Mouse (Mus musculus) CD4-positive, CD25-positive, alpha-beta regulatory T cell, adult 4 months (primary cell): Measurements from ENCODE around the gene Prr18. TPM values are rescaled to one million over a fixed set of nuclear protein-coding genes. Genes with fewer than 3 reads are reported as not detected.
"Not testable (repeated sequence)": the region's sequence is repeated elsewhere in the genome, so short reads cannot be mapped to it uniquely, and the experiment has no call there.

Source experiments
- ATAC-seq: one replicate; pipeline ENCODE4 v1.8.0; 2017
- polyA plus RNA-seq, 2 experiments: library from polyadenylated mRNA; unstranded; fragments of 100-300 nt; shearing (Covaris generic); gene quantifications; one replicate each; pipeline ENCODE4 v1.2.1; 2017

Gene Prr18
- polyA plus RNA-seq: not detected

GRCm38 (mm10) chr17:8337159-8337558, at the start of gene Prr18:
TSS of gene Prr18 (plus strand) at chr17:8337459.
- not testable (repeated sequence) for ATAC-seq

DNA sequence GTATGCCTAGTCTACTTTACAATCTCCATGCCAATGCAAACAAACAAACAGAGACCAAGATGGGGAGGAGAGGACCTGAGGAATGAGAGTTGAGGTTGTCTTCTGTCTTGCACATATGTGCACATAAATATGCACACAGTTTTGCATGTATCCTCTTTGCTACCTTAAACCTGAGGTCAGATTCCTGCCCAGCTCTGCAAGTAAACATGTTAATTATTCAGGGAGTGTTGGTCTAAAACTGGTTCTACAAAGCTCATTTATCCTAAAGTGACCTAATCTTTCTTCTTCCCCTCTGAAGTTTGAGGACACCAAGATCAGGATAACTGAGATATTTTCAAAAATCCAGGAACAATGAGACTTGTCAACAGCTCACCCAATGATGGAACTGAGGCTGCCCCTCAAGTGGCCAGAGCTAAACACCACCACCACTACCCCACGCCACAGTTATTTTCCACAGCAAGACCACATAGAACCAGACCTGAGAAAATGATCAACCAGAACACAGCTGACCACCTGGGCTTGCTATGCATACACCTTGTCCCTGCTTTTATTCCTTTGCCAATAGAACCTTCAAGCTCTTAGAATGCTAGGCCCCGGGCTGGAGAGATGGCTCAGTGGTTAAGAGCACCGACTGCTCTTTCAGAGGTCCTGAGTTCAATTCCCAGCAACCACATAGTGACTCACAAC, 47.1 kb upstream of the Prr18 start:
- ATAC-seq: no peak

DNA sequence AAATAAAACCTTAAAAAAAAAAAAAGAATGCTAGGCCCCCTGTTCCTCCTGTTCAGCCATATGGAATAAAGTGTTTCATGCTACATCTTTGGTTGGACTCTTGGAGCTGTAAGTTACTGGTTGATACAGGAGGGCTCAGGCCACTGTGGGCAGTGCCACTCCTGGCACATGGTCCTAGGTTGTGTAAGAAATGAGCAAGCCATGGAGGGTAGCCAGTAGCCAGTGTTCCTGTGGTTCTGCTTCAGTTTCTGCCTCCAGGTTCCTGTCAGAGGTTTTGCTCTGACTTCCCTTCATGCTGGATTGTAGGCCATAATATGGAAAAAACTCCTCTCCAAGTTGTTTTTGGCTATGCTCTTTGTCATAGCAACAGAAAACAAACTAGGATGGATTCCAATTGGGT, 46.5 kb upstream of the Prr18 start:
- ATAC-seq: no peak

DNA sequence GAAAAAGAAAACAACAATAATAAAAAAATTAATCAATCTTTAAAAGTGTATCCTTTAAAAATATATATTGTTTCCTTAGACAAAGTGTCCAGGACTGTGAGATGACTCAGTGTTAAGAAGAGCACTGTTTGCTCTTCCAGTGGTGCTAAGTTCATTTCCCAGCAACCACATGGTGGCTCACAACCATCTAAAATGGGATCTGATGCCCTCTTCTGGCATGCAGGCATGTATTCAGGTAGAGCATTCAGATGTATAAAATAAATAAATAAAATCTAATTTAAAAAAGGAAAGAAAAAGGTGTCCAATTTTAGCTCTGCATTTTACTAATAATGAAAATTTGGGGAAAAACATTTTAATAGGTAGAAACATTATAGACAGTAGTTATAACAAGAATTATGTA, 41.4 kb upstream of the Prr18 start:
- ATAC-seq: no peak

- ATAC-seq: no peak
These were observed 40.9 kb upstream of the Prr18 start for GRCm38 (mm10) chr17:8296313-8296844.

DNA sequence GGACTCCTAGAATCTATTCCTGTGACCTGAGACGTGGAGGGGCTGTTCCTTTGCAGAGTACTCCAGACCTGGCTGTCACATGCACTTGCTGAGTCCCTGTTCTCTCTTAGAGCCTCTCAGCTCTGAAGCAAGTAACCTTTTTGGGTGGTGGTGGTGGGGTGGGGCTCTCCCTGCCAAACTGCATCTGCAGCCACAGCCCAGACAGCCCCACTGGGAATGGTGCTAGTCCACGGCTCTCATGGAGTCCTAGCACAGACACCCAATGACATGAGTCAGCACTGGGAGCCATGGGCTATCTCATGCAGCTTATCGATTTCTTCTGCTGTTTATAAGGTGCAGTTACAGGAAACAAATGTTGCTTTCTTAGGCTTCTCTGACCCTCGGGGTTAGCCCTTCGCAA, 39.5 kb upstream of the Prr18 start:
- no peak for ATAC-seq

GRCm38 (mm10) chr17:8298281-8298680, 39.0 kb upstream of the Prr18 start:
- ATAC-seq: no peak

DNA sequence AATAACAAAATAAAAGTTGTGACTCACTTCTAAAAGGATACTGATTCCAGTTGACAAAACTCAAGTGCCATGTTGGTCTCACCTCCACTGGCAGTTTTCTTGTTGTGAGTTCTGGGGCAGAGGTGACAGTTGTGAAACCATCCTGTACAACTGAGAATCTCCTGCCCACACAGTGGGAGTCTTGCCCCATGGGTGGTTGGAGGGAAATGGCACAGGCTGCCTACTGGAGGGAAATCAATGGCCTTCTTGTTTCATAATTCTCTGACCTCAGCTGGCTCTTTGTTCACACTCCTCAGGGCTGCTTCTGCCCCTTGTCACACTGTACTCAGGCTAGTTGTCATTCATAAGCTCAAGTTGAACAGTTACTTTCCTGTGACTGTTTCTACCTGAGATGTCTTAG, 37.7 kb upstream of the Prr18 start:
- ATAC-seq: no peak

DNA sequence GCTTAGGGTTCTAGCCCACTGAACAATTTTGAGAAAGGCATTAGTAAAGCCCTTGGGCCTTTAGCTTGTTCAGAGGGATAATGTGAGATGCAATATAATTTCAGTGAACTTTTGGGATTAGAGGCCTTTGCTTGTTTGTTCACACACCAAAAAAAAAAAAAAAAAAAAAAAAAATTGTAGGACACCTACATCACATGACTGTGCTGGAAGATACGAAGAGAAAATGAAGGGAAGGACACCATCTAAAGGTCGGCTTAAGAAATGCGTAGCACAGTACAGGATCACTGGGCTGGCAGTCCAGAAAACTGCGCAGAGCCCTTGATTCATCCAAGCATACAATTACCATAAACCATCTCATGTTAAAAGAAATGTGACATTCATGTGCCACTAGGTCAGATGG, 35.7 kb upstream of the Prr18 start:
- no peak for ATAC-seq

DNA sequence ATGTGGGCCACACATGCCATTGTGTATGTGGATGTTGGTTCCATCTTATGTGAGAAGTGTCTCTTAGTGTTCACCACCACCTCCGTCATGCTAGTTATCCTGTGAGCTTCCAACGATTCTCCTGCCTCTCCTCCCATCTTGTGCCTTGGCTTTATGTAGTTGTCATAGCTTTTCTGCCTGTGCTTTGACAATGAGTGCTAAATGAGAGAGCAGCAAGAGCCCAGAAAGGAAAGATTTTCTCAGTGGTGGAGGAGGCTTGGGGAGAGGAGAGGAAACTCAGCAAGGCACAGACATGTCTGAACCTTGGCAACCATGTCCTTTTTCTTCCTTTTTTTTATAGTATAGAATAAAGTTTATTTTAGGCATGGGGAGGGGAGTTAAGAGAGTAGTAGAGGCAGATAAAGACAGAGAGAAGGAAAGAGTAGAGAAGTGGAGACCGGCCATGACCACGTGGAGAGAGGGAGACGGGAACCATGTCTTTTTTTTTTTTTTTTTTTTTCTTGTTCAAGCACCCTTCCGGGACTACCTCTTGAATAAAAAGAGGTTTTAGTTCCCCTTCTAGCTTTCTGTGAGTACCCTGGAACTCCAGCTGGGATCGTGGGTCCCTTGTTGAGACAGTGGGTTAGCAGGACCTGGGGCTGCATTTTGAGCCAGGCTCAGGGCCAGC, 34.4 kb upstream of the Prr18 start:
- no peak for ATAC-seq

DNA sequence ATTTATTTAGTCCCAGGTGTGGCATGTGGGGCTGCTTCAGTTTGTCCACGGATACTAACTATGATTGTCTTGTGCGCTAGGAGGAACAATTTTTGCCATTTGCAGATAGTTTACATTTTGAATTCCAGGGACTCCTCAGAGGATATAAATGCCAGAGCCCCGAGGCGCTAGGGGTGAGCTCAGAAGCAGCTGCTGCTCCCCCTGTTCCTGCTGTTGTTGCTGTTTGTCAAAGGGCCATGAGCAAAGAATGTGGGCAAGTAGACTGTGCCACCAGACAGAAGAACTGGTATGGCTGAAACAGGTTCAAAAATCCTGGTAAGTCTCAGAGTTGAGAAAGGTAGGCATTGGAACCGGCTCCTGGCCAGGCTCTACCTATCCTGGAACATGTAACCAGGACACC, 33.6 kb upstream of the Prr18 start:
- no peak for ATAC-seq

- ATAC-seq: peak; percentile 55
These were observed 31.5 kb upstream of the Prr18 start for GRCm38 (mm10) chr17:8305801-8306200.

DNA sequence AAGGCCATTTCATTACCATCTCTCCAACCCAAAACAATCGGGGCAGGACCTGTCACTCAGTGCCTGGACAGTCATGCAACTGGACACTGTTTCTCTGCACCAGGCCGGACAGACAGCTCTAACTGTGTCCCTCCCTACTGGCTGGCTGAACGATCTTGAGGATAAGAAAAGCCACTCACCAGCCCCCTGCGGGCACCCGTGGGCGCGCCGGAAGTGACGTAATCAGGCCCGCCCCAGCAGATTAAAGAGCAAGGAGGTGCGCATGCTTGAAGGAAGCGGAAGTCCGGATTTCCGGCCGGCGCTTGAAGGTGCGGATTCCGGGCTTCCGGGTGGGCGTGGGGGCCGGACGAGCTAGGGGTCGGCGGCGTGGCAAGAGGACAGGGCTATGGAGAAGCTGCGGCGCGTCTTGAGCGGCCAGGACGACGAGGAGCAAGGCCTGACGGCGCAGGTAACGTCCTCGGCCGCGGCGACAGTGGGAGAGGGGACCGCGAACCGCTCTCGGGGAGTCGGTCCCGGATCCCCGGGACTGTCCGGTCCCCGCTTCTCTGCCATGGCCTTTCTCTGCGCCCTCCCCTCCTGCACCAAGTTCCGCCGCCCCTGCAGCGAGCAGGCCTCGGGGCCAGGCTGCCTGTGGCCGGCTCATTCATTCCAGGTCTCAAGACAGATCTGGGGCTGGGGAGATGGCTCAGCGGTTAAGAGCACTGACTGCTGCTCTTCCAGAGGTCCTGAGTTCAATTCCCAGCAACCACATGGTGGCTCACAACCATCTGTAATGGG, 26.2 kb upstream of the Prr18 start, which contains the start of gene Sft2d1:
Gene Sft2d1, plus strand, starts transcription at position 265 of the 777 bp plus-strand sequence.
- peak; percentile 96 for ATAC-seq

DNA sequence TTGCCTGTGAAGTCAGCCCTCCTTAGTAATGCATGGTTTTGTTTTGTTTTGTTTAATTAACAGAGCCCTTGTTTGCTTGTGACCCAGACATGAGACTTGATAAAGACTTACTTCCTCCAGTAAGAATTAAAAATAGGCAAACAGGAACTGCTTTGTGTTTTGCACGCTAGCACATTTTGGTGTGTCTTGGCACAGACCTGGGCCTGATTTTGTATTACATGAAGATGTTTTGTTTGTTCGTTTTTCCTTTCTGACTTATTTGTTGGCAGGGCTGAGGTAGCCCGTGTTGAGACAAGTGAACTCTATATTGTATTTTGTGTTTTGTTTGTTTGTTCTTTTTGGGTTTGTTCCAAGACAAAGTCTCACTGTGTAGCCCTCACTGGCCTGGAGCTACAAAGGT, 25.5 kb upstream of the Prr18 start:
- ATAC-seq: peak; percentile 17

DNA sequence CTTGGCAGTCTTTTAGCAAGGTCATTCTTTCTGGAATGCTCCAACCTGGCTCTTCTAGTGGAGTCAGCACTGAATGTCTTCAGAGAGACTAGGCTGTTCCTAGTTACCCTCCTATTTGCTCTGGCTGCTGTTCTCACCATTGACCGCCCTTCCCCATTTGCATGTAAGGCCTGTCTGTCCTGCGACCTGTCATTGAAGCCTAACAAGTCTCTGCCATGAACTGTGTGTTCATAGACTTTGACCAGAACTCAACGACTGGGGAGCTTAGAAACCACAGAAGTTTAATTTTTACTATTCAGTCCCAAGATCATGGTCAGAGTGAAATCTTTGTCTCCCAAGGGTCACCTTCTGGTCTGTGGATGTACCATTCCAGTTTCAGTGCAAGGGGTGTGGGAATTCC, 23.3 kb upstream of the Prr18 start:
- no peak for ATAC-seq

DNA sequence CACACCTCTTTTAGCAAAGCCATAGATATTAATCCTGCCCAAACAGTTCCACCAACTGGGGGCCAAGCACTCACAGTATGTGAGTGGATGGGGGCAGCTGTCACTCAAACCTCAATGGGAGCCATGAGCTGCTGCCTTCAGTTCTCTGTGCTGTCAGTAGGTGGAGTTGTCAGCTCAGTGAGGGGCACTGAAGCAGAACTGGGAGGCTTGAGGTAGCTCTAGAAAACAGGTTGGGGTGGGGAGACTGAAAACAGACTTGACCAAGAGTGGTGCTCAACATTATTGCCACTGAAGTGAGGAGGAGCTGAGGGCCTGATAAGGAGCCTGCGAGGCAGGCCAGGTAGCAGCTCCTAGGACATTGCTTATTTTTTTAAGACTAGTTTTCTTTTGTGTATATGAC, 21.0 kb upstream of the Prr18 start:
- peak; percentile 56 for ATAC-seq

GRCm38 (mm10) chr17:8326877-8327276, 10.4 kb upstream of the Prr18 start:
- not testable (repeated sequence) for ATAC-seq

DNA sequence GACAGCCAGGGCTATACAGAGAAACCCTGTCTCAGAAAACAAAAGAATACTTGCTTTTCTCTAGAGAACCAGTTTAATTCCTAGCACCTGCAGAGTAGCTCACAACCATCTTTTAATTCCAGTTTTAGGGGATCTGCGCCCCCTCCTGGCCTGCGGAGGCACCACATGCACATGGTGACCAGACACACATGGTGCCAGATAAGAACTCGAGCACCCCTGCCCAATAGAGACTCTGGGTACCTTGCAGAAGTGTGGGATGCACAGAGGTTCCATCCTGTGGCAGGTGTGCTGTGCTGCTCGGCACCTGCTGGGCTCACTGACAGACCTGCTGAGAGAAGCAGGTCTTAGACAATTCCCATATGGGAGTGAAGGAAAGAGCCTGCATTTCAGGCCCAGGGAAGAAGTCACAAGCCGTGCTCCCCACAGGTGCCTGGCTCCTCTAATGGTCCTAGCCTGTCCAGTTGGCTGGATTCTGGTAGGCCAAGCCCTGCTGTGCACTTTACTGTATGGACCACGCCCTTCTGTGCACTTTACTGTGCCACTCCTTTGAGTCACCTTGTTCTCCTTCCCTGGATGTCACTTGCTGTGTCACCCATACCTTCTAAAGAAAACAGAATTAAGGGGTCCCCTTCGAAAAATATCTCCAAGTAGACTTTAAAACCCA, 8.6 kb upstream of the Prr18 start:
- no peak for ATAC-seq

DNA sequence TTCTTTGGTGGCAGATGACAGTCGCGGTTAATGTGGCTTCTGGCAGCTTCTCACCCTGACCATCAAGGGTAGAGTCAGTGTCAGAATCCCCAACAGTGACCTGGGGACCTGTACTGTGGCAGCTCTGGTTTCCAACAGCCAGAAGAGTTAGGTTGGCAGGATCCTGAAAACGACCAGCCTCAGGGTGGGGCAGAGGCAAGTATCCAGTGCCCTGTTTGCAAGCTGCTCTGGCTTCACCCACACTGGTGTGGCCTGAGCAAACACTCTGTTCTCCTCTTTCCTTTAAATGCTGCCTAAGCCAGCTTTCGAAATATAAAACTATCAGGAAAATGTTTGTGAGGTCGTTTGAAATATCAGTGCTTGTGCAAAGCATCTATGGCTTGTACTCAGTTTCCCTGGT, 6.7 kb upstream of the Prr18 start:
- ATAC-seq: no peak

DNA sequence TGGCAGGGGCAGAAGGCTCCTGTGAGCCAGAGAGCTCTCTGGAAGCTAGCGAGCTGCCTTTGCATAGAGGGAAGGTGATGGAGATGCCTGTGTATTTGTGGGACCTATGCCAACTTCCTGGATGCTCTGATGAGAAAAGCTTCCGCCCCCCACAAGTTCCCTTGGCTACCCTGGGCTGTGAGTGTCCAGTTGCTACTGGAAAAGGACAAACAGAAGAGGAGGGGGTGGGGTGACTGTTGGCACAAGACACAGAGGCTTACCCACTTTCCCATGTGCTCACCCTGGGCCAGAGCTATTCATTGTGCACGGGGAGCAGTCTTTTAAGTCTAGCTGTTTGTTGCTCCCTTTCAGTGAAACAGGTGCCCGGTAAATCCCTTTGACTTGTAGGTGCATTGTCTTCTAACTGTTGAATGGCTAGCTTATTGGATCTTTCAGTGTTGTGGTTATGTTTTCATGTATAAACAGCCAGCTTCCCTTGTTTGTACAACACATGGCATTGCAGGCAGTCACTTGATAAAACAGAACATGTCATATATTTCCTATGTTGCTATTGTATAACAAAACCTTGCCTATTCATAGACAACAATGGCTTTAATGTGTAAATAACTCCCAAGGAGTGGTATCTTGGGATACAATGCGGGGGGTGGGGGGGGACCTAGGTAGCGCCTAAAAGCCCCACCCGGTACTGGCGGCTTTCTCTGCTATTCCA, 2.6 kb downstream of the Prr18 start:
- ATAC-seq: no peak

DNA sequence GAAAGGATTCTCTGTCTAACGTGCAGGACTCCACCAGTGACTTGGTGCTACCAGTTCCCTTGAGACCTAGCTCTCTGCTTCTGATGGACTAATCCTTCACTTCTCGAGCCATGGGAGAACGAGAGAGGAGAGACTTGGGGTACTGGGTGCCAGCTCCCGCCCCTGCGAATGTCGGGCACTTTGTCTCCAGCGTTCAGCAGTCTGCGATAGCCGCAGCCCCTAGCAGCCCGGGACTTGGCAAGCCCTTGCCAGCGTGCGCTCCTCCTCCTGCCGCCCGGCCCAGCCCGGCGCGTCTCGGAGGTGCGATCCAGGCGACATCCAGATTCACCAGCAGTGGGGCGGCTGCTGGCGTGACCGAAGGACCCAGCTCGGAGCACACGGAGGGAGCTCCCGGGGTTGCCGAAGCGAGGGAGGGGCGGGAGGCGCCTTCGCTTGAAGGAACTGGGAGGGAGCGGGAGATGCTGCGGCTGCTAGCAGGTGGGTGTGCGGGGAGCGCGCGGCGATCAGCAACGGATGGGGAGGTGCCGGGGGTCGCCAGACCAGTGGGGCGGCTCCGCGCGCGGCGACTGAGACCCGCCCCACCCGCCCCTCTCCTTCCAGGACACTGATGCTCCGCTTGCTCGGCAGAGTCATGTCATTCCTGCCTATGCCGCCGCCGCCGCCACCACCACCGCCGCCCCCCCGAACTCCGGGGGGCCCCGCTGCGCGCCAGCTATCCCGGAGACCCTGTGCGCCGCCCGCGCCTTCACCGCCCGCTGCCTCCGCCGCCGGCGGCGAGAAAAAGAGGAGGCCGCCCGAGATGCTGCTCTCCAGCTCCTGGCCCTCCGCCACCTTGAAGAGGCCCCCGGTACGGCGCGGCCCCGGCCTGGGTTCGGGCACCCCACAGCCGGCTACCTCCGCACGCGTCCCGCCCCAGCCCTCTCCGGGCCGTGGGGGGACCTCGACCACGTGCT, 3.4 kb downstream of the Prr18 start:
- peak; percentile 35 for ATAC-seq
